Mouse (Mus musculus): ENCODE data around the gene Crtac1. TPM values are rescaled to one million over a fixed set of nuclear protein-coding genes. Genes with fewer than 3 reads are reported as not detected.

Gene Crtac1
- polyA plus RNA-seq, 1 experiment from 2014 or later: 15.4 TPM

GRCm38 (mm10) chr19:42316525-42316924 lies 115.1 kb downstream of the Crtac1 start:
- DNase-seq (peak; percentile 53), ATAC-seq (ENCODE audit: low FRiP score, low TSS enrichment) (no peak)
- no peaks in the 10 kb centered on the region for H3K36me3 ChIP-seq (ENCODE audit: control insufficient read depth, insufficient read depth, low read length)
- 85% methylated on average over 2 of the region's 2 CpGs for WGBS
- H3K9ac ChIP-seq (replicated peaks; ENCODE audit: low read length): no peak overlapping the region
- H3K4me3 ChIP-seq (replicated peaks; ENCODE audit: low read depth, low read length): no peak overlapping the region
- H3K27ac ChIP-seq (replicated peaks; ENCODE audit: low read depth, low read length): peak overlapping the region; percentile 63
- H3K4me1 ChIP-seq (ENCODE audit: control insufficient read depth, insufficient read depth, low read length): peaks cover 29% of the 10 kb centered on the region
- no peak overlapping the region for H3K4me2 ChIP-seq (ENCODE audit: low read length)
- no peaks in the 10 kb centered on the region for H3K9me3 ChIP-seq (ENCODE audit: control insufficient read depth, low read length)
- no peaks in the 10 kb centered on the region for H3K27me3 ChIP-seq (ENCODE audit: control insufficient read depth, insufficient read depth, low read length)

GRCm38 (mm10) chr19:42315914-42316313 lies 115.7 kb downstream of the Crtac1 start:
- DNase-seq: peak; percentile 92
- Histone ChIP-seq H3K9ac (replicated peaks; ENCODE audit: low read length) (no peak overlapping the region), H3K27ac (replicated peaks; ENCODE audit: low read depth, low read length) (no peak overlapping the region), H3K4me1 (ENCODE audit: control insufficient read depth, insufficient read depth, low read length) (peaks cover 29% of the 10 kb centered on the region), H3K4me3 (replicated peaks; ENCODE audit: low read depth, low read length) (no peak overlapping the region), H3K36me3 (ENCODE audit: control insufficient read depth, insufficient read depth, low read length) (no peaks in the 10 kb centered on the region), H3K9me3 (ENCODE audit: control insufficient read depth, low read length) (no peaks in the 10 kb centered on the region), H3K27me3 (ENCODE audit: control insufficient read depth, insufficient read depth, low read length) (no peaks in the 10 kb centered on the region), H3K4me2 (ENCODE audit: low read length) (no peak overlapping the region)
- 10% methylated on average over 1 of the region's 1 CpGs for whole genome bisulfite sequencing
- peak; percentile 63; the same call in 1 of the 2 replicates for ATAC-seq (ENCODE audit: low FRiP score, low TSS enrichment)

GRCm38 (mm10) chr19:42315070-42315679 lies 116.4 kb downstream of the Crtac1 start:
- Histone ChIP-seq H3K4me2 (ENCODE audit: low read length) (no peak overlapping the region), H3K9ac (replicated peaks; ENCODE audit: low read length) (no peak overlapping the region), H3K36me3 (ENCODE audit: control insufficient read depth, insufficient read depth, low read length) (no peaks in the 10 kb centered on the region), H3K4me3 (replicated peaks; ENCODE audit: low read depth, low read length) (no peak overlapping the region), H3K27ac (replicated peaks; ENCODE audit: low read depth, low read length) (peak overlapping the region; percentile 52; the same call in 1 of the 2 replicates), H3K4me1 (ENCODE audit: control insufficient read depth, insufficient read depth, low read length) (peaks cover 29% of the 10 kb centered on the region), H3K27me3 (ENCODE audit: control insufficient read depth, insufficient read depth, low read length) (no peaks in the 10 kb centered on the region), H3K9me3 (ENCODE audit: control insufficient read depth, low read length) (no peaks in the 10 kb centered on the region)
- no peak for DNase-seq
- WGBS: 74% methylated on average over 6 of the region's 6 CpGs
- no peak for ATAC-seq (ENCODE audit: low FRiP score, low TSS enrichment)

- no peaks in the 10 kb centered on the region for H3K36me3 ChIP-seq (ENCODE audit: control insufficient read depth, insufficient read depth, low read length)
- no peak overlapping the region for H3K27ac ChIP-seq (replicated peaks; ENCODE audit: low read depth, low read length)
- 71% methylated on average over 3 of the region's 3 CpGs for WGBS
- ATAC-seq (ENCODE audit: low FRiP score, low TSS enrichment) (no peak), DNase-seq (peak; percentile 56)
- H3K4me1 ChIP-seq (ENCODE audit: control insufficient read depth, insufficient read depth, low read length): peaks cover 11% of the 10 kb centered on the region; the same call in 1 of the 2 replicates
- H3K27me3 ChIP-seq (ENCODE audit: control insufficient read depth, insufficient read depth, low read length): no peaks in the 10 kb centered on the region
- H3K4me3 ChIP-seq (replicated peaks; ENCODE audit: low read depth, low read length): no peak overlapping the region
- H3K9me3 ChIP-seq (ENCODE audit: control insufficient read depth, low read length): no peaks in the 10 kb centered on the region
- no peak overlapping the region for H3K9ac ChIP-seq (replicated peaks; ENCODE audit: low read length)
- H3K4me2 ChIP-seq (ENCODE audit: low read length): no peak overlapping the region
Observed at GRCm38 (mm10) chr19:42312191-42312590, 119.4 kb downstream of the Crtac1 start.

GRCm38 (mm10) chr19:42311332-42311731 lies 120.3 kb downstream of the Crtac1 start:
- peaks cover 12% of the 10 kb centered on the region; the same call in 1 of the 2 replicates for H3K4me1 ChIP-seq (ENCODE audit: control insufficient read depth, insufficient read depth, low read length)
- H3K27me3 ChIP-seq (ENCODE audit: control insufficient read depth, insufficient read depth, low read length): no peaks in the 10 kb centered on the region
- H3K9me3 ChIP-seq (ENCODE audit: control insufficient read depth, low read length): no peaks in the 10 kb centered on the region
- no peak overlapping the region for H3K4me3 ChIP-seq (replicated peaks; ENCODE audit: low read depth, low read length)
- no peaks in the 10 kb centered on the region for H3K36me3 ChIP-seq (ENCODE audit: control insufficient read depth, insufficient read depth, low read length)
- DNase-seq (no peak), ATAC-seq (ENCODE audit: low FRiP score, low TSS enrichment) (no peak)
- no peak overlapping the region for H3K4me2 ChIP-seq (ENCODE audit: low read length)
- H3K27ac ChIP-seq (replicated peaks; ENCODE audit: low read depth, low read length): no peak overlapping the region
- 49% methylated on average over 2 of the region's 2 CpGs for WGBS
- no peak overlapping the region for H3K9ac ChIP-seq (replicated peaks; ENCODE audit: low read length)

- DNase-seq: no peak
- Histone ChIP-seq H3K4me1 (ENCODE audit: control insufficient read depth, insufficient read depth, low read length) (peaks cover 15% of the 10 kb centered on the region; the same call in 1 of the 2 replicates), H3K4me2 (ENCODE audit: low read length) (no peak overlapping the region), H3K4me3 (replicated peaks; ENCODE audit: low read depth, low read length) (no peak overlapping the region), H3K27me3 (ENCODE audit: control insufficient read depth, insufficient read depth, low read length) (no peaks in the 10 kb centered on the region), H3K9me3 (ENCODE audit: control insufficient read depth, low read length) (no peaks in the 10 kb centered on the region), H3K27ac (replicated peaks; ENCODE audit: low read depth, low read length) (no peak overlapping the region), H3K9ac (replicated peaks; ENCODE audit: low read length) (no peak overlapping the region), H3K36me3 (ENCODE audit: control insufficient read depth, insufficient read depth, low read length) (no peaks in the 10 kb centered on the region)
- no peak for ATAC-seq (ENCODE audit: low FRiP score, low TSS enrichment)
- 90% methylated on average over 12 of the region's 12 CpGs for WGBS
Observed at GRCm38 (mm10) chr19:42308931-42309330, 122.7 kb downstream of the Crtac1 start.

- Histone ChIP-seq H3K4me3 (replicated peaks; ENCODE audit: low read depth, low read length) (no peak overlapping the region), H3K4me2 (ENCODE audit: low read length) (no peak overlapping the region), H3K9me3 (ENCODE audit: control insufficient read depth, low read length) (no peaks in the 10 kb centered on the region), H3K36me3 (ENCODE audit: control insufficient read depth, insufficient read depth, low read length) (no peaks in the 10 kb centered on the region), H3K27ac (replicated peaks; ENCODE audit: low read depth, low read length) (no peak overlapping the region), H3K9ac (replicated peaks; ENCODE audit: low read length) (0 out of 2 replicates have a peak overlapping the region, but pooled peaks have one; percentile 12), H3K27me3 (ENCODE audit: control insufficient read depth, insufficient read depth, low read length) (no peaks in the 10 kb centered on the region), H3K4me1 (ENCODE audit: control insufficient read depth, insufficient read depth, low read length) (peaks cover 15% of the 10 kb centered on the region; the same call in 1 of the 2 replicates)
- peak; percentile 39 for DNase-seq
- ATAC-seq (ENCODE audit: low FRiP score, low TSS enrichment): no peak
- WGBS: 17% methylated on average over 8 of the region's 8 CpGs
Observed at GRCm38 (mm10) chr19:42307019-42307418, 124.6 kb downstream of the Crtac1 start.

GRCm38 (mm10) chr19:42306202-42306601 lies 125.4 kb downstream of the Crtac1 start:
- H3K4me3 ChIP-seq (replicated peaks; ENCODE audit: low read depth, low read length): no peak overlapping the region
- DNase-seq (no peak), ATAC-seq (ENCODE audit: low FRiP score, low TSS enrichment) (no peak)
- WGBS: 55% methylated on average over 7 of the region's 7 CpGs
- H3K36me3 ChIP-seq (ENCODE audit: control insufficient read depth, insufficient read depth, low read length): no peaks in the 10 kb centered on the region
- H3K4me2 ChIP-seq (ENCODE audit: low read length): no peak overlapping the region
- no peak overlapping the region for H3K9ac ChIP-seq (replicated peaks; ENCODE audit: low read length)
- no peaks in the 10 kb centered on the region for H3K9me3 ChIP-seq (ENCODE audit: control insufficient read depth, low read length)
- no peak overlapping the region for H3K27ac ChIP-seq (replicated peaks; ENCODE audit: low read depth, low read length)
- H3K27me3 ChIP-seq (ENCODE audit: control insufficient read depth, insufficient read depth, low read length): no peaks in the 10 kb centered on the region
- peaks cover 13% of the 10 kb centered on the region; the same call in 1 of the 2 replicates for H3K4me1 ChIP-seq (ENCODE audit: control insufficient read depth, insufficient read depth, low read length)

GRCm38 (mm10) chr19:42305746-42306145 lies 125.8 kb downstream of the Crtac1 start:
- H3K4me2 ChIP-seq (ENCODE audit: low read length): no peak overlapping the region
- H3K4me3 ChIP-seq (replicated peaks; ENCODE audit: low read depth, low read length): no peak overlapping the region
- no peak overlapping the region for H3K9ac ChIP-seq (replicated peaks; ENCODE audit: low read length)
- no peaks in the 10 kb centered on the region for H3K36me3 ChIP-seq (ENCODE audit: control insufficient read depth, insufficient read depth, low read length)
- DNase-seq (no peak), ATAC-seq (ENCODE audit: low FRiP score, low TSS enrichment) (no peak)
- H3K27me3 ChIP-seq (ENCODE audit: control insufficient read depth, insufficient read depth, low read length): no peaks in the 10 kb centered on the region
- no peaks in the 10 kb centered on the region for H3K9me3 ChIP-seq (ENCODE audit: control insufficient read depth, low read length)
- no peak overlapping the region for H3K27ac ChIP-seq (replicated peaks; ENCODE audit: low read depth, low read length)
- peaks cover 13% of the 10 kb centered on the region; the same call in 1 of the 2 replicates for H3K4me1 ChIP-seq (ENCODE audit: control insufficient read depth, insufficient read depth, low read length)
- 66% methylated on average over 8 of the region's 8 CpGs for WGBS
